Mouse (Mus musculus) liver, adult 2 months (tissue): ENCODE results near the gene Atp5d. TPM values are rescaled to one million over a fixed set of nuclear protein-coding genes. Genes with fewer than 3 reads are reported as not detected.
A peak's percentile ranks its signal among the peaks of the same experiment; 100 is the strongest.

ENCODE experiments used
- DNase-seq: peaks from one replicate; pipeline ENCODE4 v3.0.0-alpha.2; 2011; ENCODE audit warnings: low read depth, low spot score; ENCODE audit errors: extremely low read depth
- H3K27ac ChIP-seq: fragments of 200-500 bp; replicated peaks from 2 replicates; pipeline ENCODE4 v1.5.1; 2012; ENCODE audit warnings: low read depth, mild to moderate bottlenecking, control low read depth, inconsistent platforms, low read length; ENCODE audit not compliant: insufficient read depth
- H3K27me3 ChIP-seq: fragments of 200-500 bp; 2 replicates; pipeline ENCODE4 v1.6.1; 2012; ENCODE audit warnings: mild to moderate bottlenecking, moderate library complexity, low read length, inconsistent platforms; ENCODE audit not compliant: control insufficient read depth, insufficient read depth
- H3K36me3 ChIP-seq: fragments of 200-500 bp; 2 replicates; pipeline ENCODE4 v1.6.1; 2012; ENCODE audit warnings: low read length, inconsistent platforms; ENCODE audit not compliant: control insufficient read depth, insufficient read depth
- H3K4me1 ChIP-seq: fragments of 200-500 bp; 2 replicates; pipeline ENCODE4 v1.6.1; 2011; ENCODE audit warnings: low read length; ENCODE audit not compliant: control insufficient read depth, insufficient read depth
- H3K4me3 ChIP-seq: fragments of 200-500 bp; 2 replicates; pipeline ENCODE4 v1.5.1; 2011; ENCODE audit warnings: low read depth, mild to moderate bottlenecking, control low read depth, low read length, moderate library complexity; ENCODE audit not compliant: insufficient read depth
- H3K79me2 ChIP-seq: fragments of 200-500 bp; 2 replicates; pipeline ENCODE4 v1.6.1; 2012; ENCODE audit warnings: inconsistent platforms, mild to moderate bottlenecking, low read length, moderate library complexity; ENCODE audit not compliant: control insufficient read depth, insufficient read depth
- H3K9ac ChIP-seq: fragments of 200-500 bp; 2 replicates; pipeline ENCODE4 v1.6.1; 2012; ENCODE audit warnings: low read depth, mild to moderate bottlenecking, control low read depth, inconsistent platforms, low read length
- CTCF ChIP-seq: fragments of 200-500 bp; IDR thresholded peaks from 2 replicates; pipeline ENCODE4 v1.5.1; 2011; ENCODE audit warnings: low read depth, low read length, control low read depth
- POLR2A ChIP-seq: fragments of 200-500 bp; IDR thresholded peaks from 2 replicates; pipeline ENCODE4 v1.6.1; 2011; ENCODE audit warnings: low read length, control low read depth; ENCODE audit not compliant: insufficient read depth; ENCODE audit errors: extremely low read depth
- WGBS: fragments of 180-500 bp; shearing (Covaris S2); methylation state at CpG from one replicate; pipeline ENCODE4 v1.1.7; 2018; 5-methylcytosine and 5-hydroxymethylcytosine counted together
- polyA plus RNA-seq: library from polyadenylated mRNA; depleted of rRNA; stranded (reverse); fragments of >200 nt; gene quantifications from 2 replicates; pipeline ENCODE4 v1.2.3, GENCODE M21; 2012
- total RNA-seq: library from RNA; depleted of rRNA; stranded (reverse); fragments of >200 nt; gene quantifications from 2 replicates; pipeline ENCODE4 v1.2.3, GENCODE M21; 2014

The Atp5d gene
- total and polyA plus RNA-seq, 2 experiments, result 144 to 1,387 TPM

DNA sequence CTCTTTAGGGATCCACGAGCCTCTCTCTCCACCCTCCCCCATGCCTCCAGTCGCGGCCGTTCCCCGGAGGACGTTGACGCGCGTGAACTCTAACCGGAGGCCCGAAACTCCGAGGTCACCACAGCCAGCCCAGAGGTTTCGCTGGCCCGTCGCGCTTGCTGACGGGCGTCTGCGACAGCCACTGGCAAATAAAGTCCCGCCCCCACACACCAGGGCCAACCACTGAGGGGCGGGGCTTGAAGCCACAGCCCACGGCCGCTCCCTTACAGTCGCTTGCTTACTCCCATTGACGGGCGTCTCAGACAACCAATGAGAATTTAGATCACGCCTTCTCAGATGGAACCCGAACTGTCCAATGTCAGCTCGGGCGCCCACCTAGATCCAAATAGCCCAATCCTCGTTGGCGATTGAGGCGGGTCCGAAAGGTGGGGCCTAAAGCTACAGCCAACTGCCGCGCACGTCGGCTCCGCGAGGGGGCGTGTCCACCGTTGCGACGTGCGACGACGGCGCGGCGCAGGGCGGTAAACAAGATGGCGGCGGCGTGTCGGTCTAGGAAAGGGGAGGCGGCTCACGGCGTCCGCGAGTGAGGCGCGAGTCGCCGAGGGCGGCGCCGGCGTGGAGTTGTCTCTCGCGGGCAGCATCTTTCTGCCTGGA is 23.0 kb upstream of the Atp5d start, which contains the start of gene Stk11:
Gene Stk11 (plus strand): TSS at position 514 of the 654 bp plus-strand sequence.
- peak within 1 kb of the TSS; percentile 95 for H3K9ac ChIP-seq
- H3K4me1 ChIP-seq, result peaks cover 21% of the 10 kb centered on the region
- H3K36me3 ChIP-seq, result no peaks in the 10 kb centered on the region
- no peaks in the 10 kb centered on the region for H3K27me3 ChIP-seq
- under 1% methylated on average over 69 of the region's 70 CpGs for WGBS
- H3K27ac ChIP-seq, result peak within 1 kb of the TSS; percentile 93
- TF ChIP-seq CTCF (no peak), POLR2A (peak; percentile 86)
- peak within 1 kb of the TSS; percentile 73 for H3K4me3 ChIP-seq
- peaks cover 41% of the 10 kb centered on the region for H3K79me2 ChIP-seq
- DNase-seq, result peak; percentile 99

DNA sequence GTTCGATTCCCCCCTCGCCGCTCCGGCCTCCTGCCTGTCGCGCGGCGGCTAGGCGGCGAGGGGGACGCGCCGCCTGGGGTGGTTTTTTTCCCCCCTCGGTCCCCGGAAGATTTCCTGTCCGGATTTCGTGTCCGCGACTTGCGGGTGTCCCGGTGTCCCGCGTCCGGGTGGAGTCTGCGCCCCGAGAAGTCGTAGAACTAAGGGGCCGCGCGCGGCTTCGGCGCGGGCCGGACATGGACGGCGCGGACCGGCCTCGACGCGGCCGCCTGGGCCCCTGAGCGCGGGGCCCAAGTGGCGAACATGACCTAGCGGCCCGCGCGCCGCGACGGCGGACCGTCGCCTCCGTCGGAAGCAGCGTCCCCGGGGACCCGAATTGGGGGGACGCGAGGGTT is 22.5 kb upstream of the Atp5d start:
- H3K9ac ChIP-seq, result peak overlapping the region; percentile 95
- TF ChIP-seq POLR2A (no peak), CTCF (no peak)
- peak overlapping the region; percentile 73 for H3K4me3 ChIP-seq
- H3K79me2 ChIP-seq, result peaks cover 45% of the 10 kb centered on the region
- WGBS, result under 1% methylated on average over 63 of the region's 63 CpGs
- peak overlapping the region; percentile 92 for H3K27ac ChIP-seq
- no peak for DNase-seq
- no peaks in the 10 kb centered on the region for H3K36me3 ChIP-seq
- H3K27me3 ChIP-seq, result no peaks in the 10 kb centered on the region
- H3K4me1 ChIP-seq, result peaks cover 21% of the 10 kb centered on the region

DNA sequence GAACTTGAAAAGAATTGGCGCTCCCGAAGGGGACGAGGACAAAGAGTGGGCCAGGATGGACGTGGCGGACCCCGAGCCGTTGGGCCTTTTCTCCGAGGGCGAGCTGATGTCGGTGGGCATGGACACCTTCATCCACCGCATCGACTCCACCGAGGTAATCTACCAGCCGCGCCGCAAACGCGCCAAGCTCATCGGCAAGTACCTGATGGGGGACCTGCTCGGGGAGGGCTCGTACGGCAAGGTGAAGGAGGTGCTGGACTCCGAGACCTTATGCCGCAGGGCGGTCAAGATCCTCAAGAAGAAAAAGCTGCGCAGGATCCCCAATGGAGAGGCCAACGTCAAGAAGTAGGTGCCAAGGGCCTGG is 21.9 kb upstream of the Atp5d start:
- DNase-seq, result no peak
- TF ChIP-seq POLR2A (no peak), CTCF (no peak)
- H3K9ac ChIP-seq, result peak overlapping the region; percentile 95
- H3K79me2 ChIP-seq, result peaks cover 47% of the 10 kb centered on the region
- WGBS, result 0% methylated on average over 27 of the region's 27 CpGs
- peak overlapping the region; percentile 73 for H3K4me3 ChIP-seq
- H3K4me1 ChIP-seq, result peaks cover 21% of the 10 kb centered on the region
- H3K27ac ChIP-seq, result peak overlapping the region; percentile 92
- H3K36me3 ChIP-seq, result no peaks in the 10 kb centered on the region
- no peaks in the 10 kb centered on the region for H3K27me3 ChIP-seq

DNA sequence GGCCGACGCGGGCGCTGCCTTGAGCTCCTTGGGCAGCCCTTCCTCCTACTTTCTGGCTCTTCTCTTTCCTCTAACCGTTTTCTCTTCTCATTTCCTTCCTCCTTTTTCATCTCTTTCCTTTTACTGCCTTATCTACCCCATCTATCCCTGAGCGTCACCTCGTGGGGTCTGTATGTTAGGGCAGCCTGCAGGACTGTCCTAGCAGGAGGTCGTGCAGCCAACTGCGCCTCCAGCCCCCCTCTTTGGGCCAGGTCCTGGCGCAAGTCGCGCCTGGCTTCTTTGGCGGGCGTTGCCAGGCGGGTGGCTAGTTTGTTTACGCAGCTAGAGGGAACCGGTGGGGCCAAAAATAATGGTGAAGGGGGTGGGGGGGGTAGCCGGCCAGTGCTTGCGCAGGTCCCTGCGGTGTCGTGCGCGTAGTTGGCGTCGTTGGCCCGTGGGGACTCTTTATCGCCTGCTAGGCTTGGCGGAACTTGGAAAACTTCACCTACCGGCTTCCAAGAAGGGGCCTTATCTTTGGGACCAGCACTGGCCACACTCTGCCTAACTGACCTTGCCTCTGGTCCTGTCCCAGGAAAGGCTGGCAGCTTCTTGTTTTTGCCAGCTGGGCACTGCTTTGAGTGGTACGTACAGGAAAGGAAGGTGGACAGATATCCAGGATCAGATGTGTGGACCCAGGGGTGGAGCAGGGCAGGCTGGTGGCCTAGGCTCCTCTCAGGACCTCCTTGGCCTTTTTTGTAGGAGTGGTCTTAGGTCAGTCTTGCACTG is 21.3 kb upstream of the Atp5d start:
- TF ChIP-seq CTCF, result no peak
- 0 out of 2 replicates have a peak, but pooled peaks have one; percentile 11 for TF ChIP-seq POLR2A
- H3K9ac ChIP-seq, result peak overlapping the region; percentile 95
- peak overlapping the region; percentile 73 for H3K4me3 ChIP-seq
- H3K36me3 ChIP-seq, result no peaks in the 10 kb centered on the region
- under 1% methylated on average over 30 of the region's 30 CpGs for WGBS
- H3K27me3 ChIP-seq, result no peaks in the 10 kb centered on the region
- peaks cover 52% of the 10 kb centered on the region for H3K79me2 ChIP-seq
- H3K4me1 ChIP-seq, result peaks cover 21% of the 10 kb centered on the region
- H3K27ac ChIP-seq, result peak overlapping the region; percentile 92
- peak; percentile 71 for DNase-seq

DNA sequence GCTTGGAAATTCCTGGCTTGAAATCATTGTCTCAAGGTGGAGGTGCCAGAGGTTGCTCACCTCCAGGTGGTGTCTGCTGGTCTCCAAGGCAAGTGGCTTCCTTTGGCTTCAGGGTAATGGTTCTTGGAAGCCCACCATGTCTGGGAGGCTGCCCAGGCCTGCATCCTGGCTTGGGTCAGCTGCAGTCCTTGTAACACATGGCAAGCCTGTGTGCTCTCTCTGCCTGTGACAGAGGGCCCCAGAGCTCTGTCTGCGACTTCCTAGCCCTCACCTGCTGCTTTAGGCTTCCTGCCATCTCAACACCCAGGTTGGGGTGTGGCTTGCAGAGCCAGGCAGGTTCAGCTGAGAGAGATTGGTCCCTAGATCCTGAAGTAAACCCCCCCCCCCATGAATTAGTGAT is 20.7 kb upstream of the Atp5d start:
- Histone ChIP-seq H3K27me3 (no peaks in the 10 kb centered on the region), H3K4me1 (peaks cover 21% of the 10 kb centered on the region)
- WGBS, result 0% methylated on average over 1 of the region's 1 CpGs

More for the DNA sequence above, 20.7 kb upstream of the Atp5d start:
- Histone ChIP-seq H3K9ac (peak overlapping the region; percentile 95), H3K36me3 (no peaks in the 10 kb centered on the region), H3K27ac (peak overlapping the region; percentile 92), H3K4me3 (peak overlapping the region; percentile 73; the same call in 1 of the 2 replicates), H3K79me2 (peaks cover 53% of the 10 kb centered on the region)
- TF ChIP-seq POLR2A, result no peak
- TF ChIP-seq CTCF, result no peak
- no peak for DNase-seq
